Mouse (Mus musculus) Patski (cell line): ENCODE results near the gene Rab40c. TPM values are rescaled to one million over a fixed set of nuclear protein-coding genes. Genes with fewer than 3 reads are reported as not detected.

Experiments
- ATAC-seq: fragments of 100-300 bp; one replicate; pipeline ENCODE4 v1.8.0; 2021
- CTCF ChIA-PET: fragments of 350-600 bp; sonication (Branson Sonifier 250); formaldehyde crosslinking; loops from one replicate; lab custom pipeline; 2022; ENCODE audit warnings: inconsistent platforms; lab: Charles Lee
- POLR2A ChIA-PET: fragments of 350-600 bp; sonication (Branson Sonifier 250); formaldehyde crosslinking; loops from one replicate; lab custom pipeline; 2022; ENCODE audit warnings: antibody characterized with exemption, inconsistent platforms; lab: Charles Lee
- DNase-seq: peaks from one replicate; pipeline ENCODE4 v3.0.0-alpha.2; 2011; ENCODE audit warnings: low read depth, low spot score
- H3K27me3 ChIP-seq: fragments of 371-371 bp; one replicate; pipeline ENCODE4 v1.5.1; 2021
- CTCF ChIP-seq: fragments of 100-300 bp; IDR thresholded peaks from one replicate; pipeline ENCODE4 v1.5.1; 2021
- in situ Hi-C: fragments of 300-500 bp; cut with MboI; formaldehyde crosslinking; loops from 3 replicates; pipeline ENCODE4 v1.11.1; 2018; ENCODE audit warnings: low pct_unique_long_range_greater_than_20kb, mixed read lengths
- polyA plus RNA-seq: library from polyadenylated mRNA; unstranded; gene quantifications from one replicate; pipeline ENCODE4 v1.2.3, GENCODE M21; 2021

The Rab40c gene
- polyA plus RNA-seq, 1 experiment from 2014 or later = 20.2 TPM

GRCm38 (mm10) chr17:25922120-25922519 is 2.6 kb upstream of the Rab40c start:
- ChIA-PET POLR2A (interaction anchor here (1.0 kb wide), 1 partner anchor 33 kb away, joined by 3 read pairs; no protein-coding TSS in a partner anchor), CTCF (interaction anchor here (0.7 to 2.4 kb wide), 3 partner anchors 12 to 28 kb away, joined by 3 to 7 read pairs (median 4); no protein-coding TSS in a partner anchor)
- no peak for ATAC-seq
- no peak for DNase-seq
- in situ Hi-C loops = no loop called here
- H3K27me3 ChIP-seq = no peaks in the 10 kb centered on the region
- no peak for TF ChIP-seq CTCF

GRCm38 (mm10) chr17:25919786-25920642 is 487 bp upstream of the Rab40c start:
- POLR2A ChIA-PET = interaction anchor here (1.1 to 1.2 kb wide), 3 partner anchors 20 to 26 kb away, joined by 3 to 5 read pairs (median 4); no protein-coding TSS in a partner anchor
- CTCF ChIA-PET = interaction anchor here (0.8 to 2.4 kb wide), 2 partner anchors 22 to 26 kb away, joined by 3 to 7 read pairs; no protein-coding TSS in a partner anchor
- H3K27me3 ChIP-seq = no peaks in the 10 kb centered on the region
- in situ Hi-C loops = no loop called here
- DNase-seq = peak; percentile 100
- TF ChIP-seq CTCF = no peak
- ATAC-seq = peak; percentile 96

GRCm38 (mm10) chr17:25918037-25918750 is 1.3 kb downstream of the Rab40c start:
- no peak for DNase-seq
- ChIA-PET CTCF (interaction anchor here (1.2 kb wide), 2 partner anchors 10 to 37 kb away, joined by 3 to 4 read pairs; no protein-coding TSS in a partner anchor), POLR2A (interaction anchor here (0.7 to 1.3 kb wide), 4 partner anchors 23 to 44 kb away, joined by 3 to 4 read pairs (median 4); partner anchors contain the start of gene Mettl26)
- in situ Hi-C loops = no loop called here
- no peak for ATAC-seq
- H3K27me3 ChIP-seq = no peaks in the 10 kb centered on the region
- no peak for TF ChIP-seq CTCF

GRCm38 (mm10) chr17:25916931-25917647 is 2.4 kb downstream of the Rab40c start:
- CTCF ChIA-PET = interaction anchor here (1.2 kb wide), 1 partner anchor 36 kb away, joined by 4 read pairs; no protein-coding TSS in a partner anchor
- ATAC-seq (no peak), DNase-seq (no peak)
- no peak for TF ChIP-seq CTCF
- POLR2A ChIA-PET = interaction anchor here (0.7 to 1.3 kb wide), 2 partner anchors 33 to 43 kb away, joined by 4 read pairs; partner anchors contain the start of gene Mettl26
- in situ Hi-C loops = no loop called here
- no peaks in the 10 kb centered on the region for H3K27me3 ChIP-seq

- ChIA-PET CTCF (no interaction called here), POLR2A (no interaction called here)
- ATAC-seq (no peak), DNase-seq (no peak)
- no peaks in the 10 kb centered on the region for H3K27me3 ChIP-seq
- in situ Hi-C loops = no loop called here
- TF ChIP-seq CTCF = no peak
These were observed 5.2 kb downstream of the Rab40c start for GRCm38 (mm10) chr17:25914295-25914694.

- ATAC-seq = no peak
- ChIA-PET CTCF (no interaction called here), POLR2A (no interaction called here)
- H3K27me3 ChIP-seq = no peaks in the 10 kb centered on the region
- TF ChIP-seq CTCF = no peak
- in situ Hi-C loops = no loop called here
- DNase-seq = no peak
These were observed 5.7 kb downstream of the Rab40c start for GRCm38 (mm10) chr17:25913877-25914275.

- POLR2A ChIA-PET = no interaction called here
- in situ Hi-C loops = no loop called here
- TF ChIP-seq CTCF = no peak
- CTCF ChIA-PET = no interaction called here
- DNase-seq (no peak), ATAC-seq (no peak)
- H3K27me3 ChIP-seq = no peaks in the 10 kb centered on the region
These were observed 6.2 kb downstream of the Rab40c start for GRCm38 (mm10) chr17:25913186-25913876.

- DNase-seq = no peak
- in situ Hi-C loops = no loop called here
- POLR2A ChIA-PET = no interaction called here
- CTCF ChIA-PET = interaction anchor here (2.4 kb wide), 1 partner anchor 17 kb away, joined by 14 read pairs; no protein-coding TSS in a partner anchor
- no peaks in the 10 kb centered on the region for H3K27me3 ChIP-seq
- no peak for ATAC-seq
- TF ChIP-seq CTCF = no peak
These were observed 7.7 kb downstream of the Rab40c start for GRCm38 (mm10) chr17:25911816-25912215.

- no peaks in the 10 kb centered on the region for H3K27me3 ChIP-seq
- CTCF ChIA-PET = interaction anchor here (1.0 to 2.4 kb wide), 2 partner anchors 11 to 14 kb away, joined by 3 to 6 read pairs; no protein-coding TSS in a partner anchor
- no peak for DNase-seq
- in situ Hi-C loops = no loop called here
- TF ChIP-seq CTCF = no peak
- ATAC-seq = no peak
- POLR2A ChIA-PET = no interaction called here
These were observed 11.9 kb downstream of the Rab40c start for GRCm38 (mm10) chr17:25907640-25908039.
